Mouse (Mus musculus): Measurements from ENCODE around the gene Pdgfc.

Gene Pdgfc

GRCm38 (mm10) chr3:81150228-81150627, 114.0 kb downstream of the Pdgfc start:
- DNase-seq (ENCODE audit: low spot score in 2 of 2), result no peak

DNA sequence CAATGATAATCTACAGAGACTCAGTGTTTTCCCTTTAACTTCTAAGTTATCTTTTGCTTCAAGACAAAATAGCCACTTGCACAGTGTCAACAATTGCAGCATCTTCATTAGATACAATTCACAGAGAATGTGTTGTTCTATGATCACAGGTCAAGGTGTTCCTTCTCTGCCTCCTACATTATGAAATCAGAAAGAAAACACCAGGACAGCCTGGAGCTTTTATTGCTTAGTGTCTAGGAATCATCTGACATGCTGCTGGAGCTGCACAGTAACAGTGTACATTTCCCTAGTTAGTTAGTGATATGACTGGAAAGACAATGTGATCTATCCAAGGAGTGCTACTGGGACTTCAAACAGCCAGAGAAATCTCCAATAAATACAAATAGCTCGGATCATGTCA, 118.2 kb downstream of the Pdgfc start:
- DNase-seq (ENCODE audit: low spot score in 2 of 2), result no peak

DNA sequence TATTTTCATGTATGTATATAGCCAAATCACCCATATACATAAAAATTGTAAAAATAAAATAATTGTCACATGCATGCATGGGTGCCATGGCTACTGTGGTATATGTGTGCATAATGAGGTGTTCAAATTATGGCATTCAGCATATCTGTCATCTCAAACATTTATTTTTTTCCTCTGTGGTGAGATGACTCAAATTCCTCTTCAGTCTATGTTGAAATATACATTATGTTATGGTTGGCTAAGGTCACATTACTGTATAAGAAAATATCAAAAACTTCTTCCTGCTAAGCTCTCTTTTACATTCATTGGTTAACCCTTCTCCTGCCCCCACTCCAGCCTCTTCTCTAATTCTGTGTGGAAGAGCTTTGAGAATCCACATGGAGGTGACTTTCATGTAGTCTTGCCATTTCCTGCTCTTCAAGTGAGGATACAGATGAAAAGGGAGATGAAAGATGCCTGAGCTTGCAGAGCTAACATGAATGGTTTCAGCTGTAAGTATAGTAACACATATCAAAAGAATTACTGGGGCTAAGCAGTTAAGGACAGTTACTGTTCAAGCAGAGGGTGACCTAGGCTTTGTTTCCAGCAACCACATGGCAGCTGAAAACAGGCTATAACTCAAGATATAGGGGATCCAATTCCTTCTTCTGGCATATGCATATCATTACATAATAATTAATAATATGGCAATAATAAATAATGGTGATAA, 124.4 kb downstream of the Pdgfc start:
- DNase-seq (ENCODE audit: low spot score in 2 of 2), result no peak

DNA sequence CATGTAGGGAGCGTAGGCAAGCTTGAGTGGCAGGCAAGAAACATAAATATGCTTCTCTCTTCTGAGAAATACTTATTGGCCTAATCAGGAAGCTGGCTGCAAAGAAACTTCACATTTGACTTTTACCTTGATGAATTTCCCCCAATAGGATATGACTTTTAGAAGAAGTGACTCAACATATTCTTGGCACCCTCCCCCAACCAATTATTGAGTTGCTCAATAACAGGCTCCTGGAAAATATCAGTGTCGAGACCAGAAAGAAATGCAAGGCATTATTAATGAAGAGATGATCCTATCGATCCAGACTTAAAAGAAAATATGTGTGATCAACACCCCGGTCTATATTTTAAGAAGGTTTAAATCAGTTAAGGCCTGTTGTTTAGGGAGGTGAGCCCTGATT, 125.9 kb downstream of the Pdgfc start:
- DNase-seq (ENCODE audit: low spot score in 2 of 2), result no peak

- DNase-seq (ENCODE audit: low spot score in 2 of 2), result no peak
Observed at GRCm38 (mm10) chr3:81164091-81164490, 127.9 kb downstream of the Pdgfc start.

- no peak for DNase-seq (ENCODE audit: low spot score in 2 of 2)
Observed at GRCm38 (mm10) chr3:81170073-81170809, 134.0 kb downstream of the Pdgfc start.

DNA sequence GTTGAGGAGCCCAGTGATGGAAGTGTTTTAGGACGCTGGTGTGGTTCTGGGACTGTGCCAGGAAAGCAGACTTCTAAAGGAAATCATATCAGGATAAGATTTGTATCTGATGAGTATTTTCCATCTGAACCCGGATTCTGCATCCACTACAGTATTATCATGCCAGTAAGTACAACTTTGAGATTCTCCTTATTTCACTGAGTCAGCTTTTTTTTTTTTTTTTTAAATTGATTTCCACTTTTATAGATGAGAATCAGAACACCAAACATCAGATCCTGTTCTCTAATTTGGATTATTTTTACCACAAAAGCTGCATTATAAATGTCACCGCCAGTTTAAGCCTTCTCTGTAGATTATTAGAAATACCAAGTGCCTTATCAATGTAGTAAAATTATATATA, 138.6 kb downstream of the Pdgfc start:
- DNase-seq (ENCODE audit: low spot score in 2 of 2), result no peak

DNA sequence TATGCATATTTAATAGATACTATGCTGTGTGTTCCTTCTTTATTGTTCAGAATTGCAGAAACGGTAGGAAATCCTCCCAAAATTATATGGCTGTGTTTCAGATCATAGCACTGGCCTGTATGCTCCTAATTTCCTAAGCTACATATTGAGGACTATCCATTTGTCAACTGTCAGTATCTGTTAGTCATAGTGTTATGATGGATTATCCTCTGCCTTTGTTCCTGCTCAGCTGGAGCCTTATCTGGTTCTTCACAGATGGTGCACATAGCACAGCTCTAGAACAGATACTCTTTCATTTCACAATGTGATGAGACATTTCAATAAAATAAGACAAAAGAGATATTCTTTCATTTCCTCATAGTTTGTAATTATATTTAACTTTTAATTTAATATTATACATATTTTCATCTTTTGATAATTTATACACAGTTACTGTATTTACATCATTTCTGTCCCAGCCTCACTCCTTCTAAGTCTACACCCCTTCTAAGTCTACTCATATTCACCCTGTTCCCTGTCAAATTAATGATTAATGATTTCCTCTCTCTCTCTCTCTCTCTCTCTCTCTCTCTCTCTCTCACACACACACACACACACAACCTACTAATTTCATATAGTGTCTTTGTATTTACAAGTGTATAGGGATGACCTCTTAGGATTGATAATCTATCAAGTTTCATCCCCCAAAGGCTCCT, 145.2 kb downstream of the Pdgfc start:
- no peak for DNase-seq (ENCODE audit: low spot score in 2 of 2)

GRCm38 (mm10) chr3:81196937-81197336, 160.7 kb downstream of the Pdgfc start:
- no peak for DNase-seq (ENCODE audit: low spot score in 2 of 2)

DNA sequence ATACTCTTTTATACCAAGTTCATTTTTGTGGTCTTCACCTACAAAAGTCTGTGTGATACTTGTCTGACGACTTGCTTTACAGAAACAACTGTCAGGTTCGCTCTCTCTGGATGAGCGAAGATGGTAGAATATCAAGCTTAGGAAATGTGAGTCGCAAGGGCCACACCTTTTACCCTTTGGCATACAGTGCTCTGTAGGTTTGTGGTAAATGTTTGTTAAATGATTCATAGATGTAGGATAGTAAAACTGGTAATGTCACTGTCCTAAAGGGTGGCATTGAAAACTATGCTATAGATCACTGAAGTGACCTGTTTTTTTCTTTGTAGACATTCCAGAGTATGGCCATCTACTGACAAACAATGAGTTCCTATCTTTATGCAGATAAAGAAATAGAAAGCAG, 161.4 kb downstream of the Pdgfc start:
- DNase-seq (ENCODE audit: low spot score in 2 of 2), result no peak

- no peak for DNase-seq (ENCODE audit: low spot score in 2 of 2)
Observed at GRCm38 (mm10) chr3:81200647-81201046, 164.4 kb downstream of the Pdgfc start.

DNA sequence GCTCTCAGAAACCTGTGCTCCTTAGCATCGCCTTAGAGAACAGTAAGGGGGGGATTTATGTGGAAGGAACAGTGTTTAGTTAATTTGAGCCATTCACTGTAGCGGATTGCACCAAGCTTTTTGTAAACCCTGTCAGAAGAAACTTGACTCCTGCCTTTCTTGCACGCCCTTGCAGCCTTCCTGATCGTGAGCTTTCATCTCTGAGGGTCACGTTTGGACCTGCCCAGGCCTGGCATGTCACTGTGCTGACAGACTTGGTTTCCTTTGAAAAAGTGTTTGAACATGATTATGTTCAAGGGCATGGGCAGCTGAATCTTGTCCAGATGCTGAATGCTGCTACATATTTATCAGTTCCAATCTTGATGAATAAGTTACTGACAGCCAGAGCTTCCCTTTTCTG, 169.0 kb downstream of the Pdgfc start:
- DNase-seq (ENCODE audit: low spot score in 2 of 2), result peak; percentile 59 to 72

DNA sequence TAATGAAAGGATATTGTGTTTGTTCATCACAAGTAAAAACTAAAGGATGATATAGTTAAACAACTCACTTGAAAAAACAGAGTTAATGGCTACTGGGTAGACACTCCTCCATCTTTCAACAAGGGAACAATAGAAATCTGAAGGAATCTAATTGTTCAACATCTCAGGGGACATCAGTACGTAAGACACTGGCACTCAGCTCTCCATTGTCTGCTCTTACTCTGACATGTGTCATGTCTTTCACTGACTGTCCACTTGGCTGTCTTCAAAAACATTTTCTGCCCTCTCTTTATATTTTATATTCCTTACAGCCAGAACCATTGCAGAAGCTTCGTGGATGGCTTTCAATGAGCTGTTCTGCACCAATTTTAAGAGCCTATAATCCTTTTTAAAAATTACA, 172.0 kb downstream of the Pdgfc start:
- DNase-seq (ENCODE audit: low spot score in 2 of 2), result no peak

- DNase-seq (ENCODE audit: low spot score in 2 of 2), result no peak
Observed at GRCm38 (mm10) chr3:81211147-81211546, 174.9 kb downstream of the Pdgfc start.

- no peak for DNase-seq (ENCODE audit: low spot score in 2 of 2)
Observed at GRCm38 (mm10) chr3:81211666-81212065, 175.4 kb downstream of the Pdgfc start.

DNA sequence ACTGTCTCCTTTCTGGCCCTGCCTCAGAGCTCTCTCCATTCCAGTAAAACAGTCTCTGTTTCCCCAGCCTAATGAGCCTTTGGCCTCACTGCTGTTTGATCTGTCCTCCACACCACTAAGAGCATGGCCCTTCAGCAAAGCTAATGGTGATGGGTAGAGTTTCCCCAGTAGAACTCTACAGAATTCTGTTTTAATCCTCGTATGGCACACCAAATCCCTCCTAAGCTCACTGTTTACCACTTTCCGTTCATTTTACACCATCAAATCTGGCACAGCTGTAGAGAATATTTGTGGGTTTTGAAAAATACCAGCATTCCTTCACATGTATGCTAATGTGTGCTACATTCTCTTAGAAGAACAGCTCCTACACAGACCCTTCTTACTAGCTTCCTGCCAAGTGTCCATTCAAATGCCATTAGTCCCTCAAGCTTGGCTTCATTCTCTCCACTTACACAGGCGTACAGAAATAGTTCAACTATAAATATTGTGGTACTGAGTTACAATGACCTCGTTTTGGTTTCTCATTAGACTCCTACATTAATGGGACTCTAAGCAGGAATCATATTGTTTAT, 179.4 kb downstream of the Pdgfc start:
- DNase-seq (ENCODE audit: low spot score in 2 of 2), result no peak

GRCm38 (mm10) chr3:81221682-81222081, 185.5 kb downstream of the Pdgfc start:
- DNase-seq (ENCODE audit: low spot score in 2 of 2), result no peak

GRCm38 (mm10) chr3:81228344-81228743, 192.1 kb downstream of the Pdgfc start:
- DNase-seq (ENCODE audit: low spot score in 2 of 2), result no peak

GRCm38 (mm10) chr3:81242697-81243590, 206.7 kb downstream of the Pdgfc start:
- DNase-seq (ENCODE audit: low spot score in 2 of 2), result no peak

GRCm38 (mm10) chr3:81243591-81243990, 207.4 kb downstream of the Pdgfc start:
- no peak for DNase-seq (ENCODE audit: low spot score in 2 of 2)

- no peak for DNase-seq (ENCODE audit: low spot score in 2 of 2)
Observed at GRCm38 (mm10) chr3:81262801-81263200, 226.6 kb downstream of the Pdgfc start.
